Mouse (Mus musculus) myocyte (in vitro differentiated cells): ENCODE results near the gene Cpox. TPM values are rescaled to one million over a fixed set of nuclear protein-coding genes. Genes with fewer than 3 reads are reported as not detected.

Experiments used
- H3K27me3 ChIP-seq: one replicate; pipeline ENCODE4 v1.6.1; 2011; ENCODE audit not compliant: control insufficient read depth, insufficient read depth, insufficient read length
- H3K36me3 ChIP-seq: one replicate; pipeline ENCODE4 v1.6.1; 2011; ENCODE audit not compliant: control insufficient read depth, insufficient read depth
- H3K4me2 ChIP-seq: one replicate; pipeline ENCODE4 v1.6.1; 2011; ENCODE audit warnings: low read depth, control low read depth
- H3K4me3 ChIP-seq: one replicate; pipeline ENCODE4 v1.5.1; 2011; ENCODE audit warnings: mild to moderate bottlenecking, control low read depth, moderate library complexity
- H3K79me2 ChIP-seq: one replicate; pipeline ENCODE4 v1.6.1; 2011; ENCODE audit not compliant: control insufficient read depth, insufficient read depth
- H3ac ChIP-seq: one replicate; pipeline ENCODE4 v1.6.1; 2011; ENCODE audit not compliant: control insufficient read depth, insufficient read length
- CEBPB ChIP-seq: IDR thresholded peaks from 2 replicates; pipeline ENCODE4 v1.6.1; 2011; ENCODE audit warnings: mild to moderate bottlenecking, moderate library complexity; ENCODE audit not compliant: poor library complexity, insufficient read depth, severe bottlenecking
- E2F4 ChIP-seq: IDR thresholded peaks from one replicate; pipeline ENCODE4 v1.6.1; 2011; ENCODE audit warnings: mild to moderate bottlenecking, control low read depth, moderate library complexity; ENCODE audit not compliant: insufficient read depth
- MAX ChIP-seq: IDR thresholded peaks from one replicate; pipeline ENCODE4 v1.6.1; 2011; ENCODE audit warnings: low read depth, mild to moderate bottlenecking, control low read depth
- MYOD1 ChIP-seq, 3 experiments: IDR thresholded peaks; one replicate each; pipeline ENCODE4 v1.6.1; 2011; ENCODE audit warnings: control low read depth in 2 of 3, low read depth in 2 of 3, mild to moderate bottlenecking in 2 of 3, moderate library complexity in 1 of 3; ENCODE audit not compliant: insufficient read length in 2 of 3, control insufficient read depth in 1 of 3
- MYOG ChIP-seq, 3 experiments: IDR thresholded peaks; one replicate each; pipeline ENCODE4 v1.6.1; 2011; ENCODE audit warnings: control low read depth in 2 of 3, low read depth in 2 of 3, mild to moderate bottlenecking in 2 of 3; ENCODE audit not compliant: insufficient read length in 2 of 3, control insufficient read depth in 1 of 3, insufficient read depth in 1 of 3
- POLR2A ChIP-seq: IDR thresholded peaks from one replicate; pipeline ENCODE4 v1.6.1; 2011; ENCODE audit warnings: low read depth, mild to moderate bottlenecking, control low read depth, moderate library complexity; ENCODE audit not compliant: insufficient read length
- POLR2AphosphoS2 ChIP-seq: IDR thresholded peaks from one replicate; pipeline ENCODE4 v1.6.1; 2011; ENCODE audit warnings: low read depth, control low read depth; ENCODE audit not compliant: insufficient read length
- REST ChIP-seq: IDR thresholded peaks from one replicate; pipeline ENCODE4 v1.6.1; 2011; ENCODE audit warnings: mild to moderate bottlenecking, control low read depth, moderate library complexity; ENCODE audit not compliant: insufficient read depth, insufficient read length
- SRF ChIP-seq: IDR thresholded peaks from one replicate; pipeline ENCODE4 v1.6.1; 2011; ENCODE audit warnings: low read depth; ENCODE audit not compliant: control insufficient read depth, insufficient read length
- TCF12 ChIP-seq: IDR thresholded peaks from one replicate; pipeline ENCODE4 v1.6.1; 2011; ENCODE audit warnings: mild to moderate bottlenecking, control low read depth; ENCODE audit not compliant: poor library complexity, insufficient read depth, severe bottlenecking
- TCF3 ChIP-seq: IDR thresholded peaks from one replicate; pipeline ENCODE4 v1.6.1; 2011; ENCODE audit warnings: low read depth, control low read depth; ENCODE audit not compliant: insufficient read length
- USF1 ChIP-seq: IDR thresholded peaks from one replicate; pipeline ENCODE4 v1.6.1; 2011; ENCODE audit warnings: low read depth, mild to moderate bottlenecking, control low read depth, moderate library complexity
- polyA plus RNA-seq: library from polyadenylated mRNA; unstranded; fragments of >200 nt; fragmentation: generic; extraction: Trizol; gene quantifications from one replicate; pipeline ENCODE4 v1.2.1, GENCODE M21; 2012; ENCODE audit warnings: missing spikeins

The Cpox gene
- polyA plus RNA-seq, 1 experiment, result 20.0 TPM

DNA sequence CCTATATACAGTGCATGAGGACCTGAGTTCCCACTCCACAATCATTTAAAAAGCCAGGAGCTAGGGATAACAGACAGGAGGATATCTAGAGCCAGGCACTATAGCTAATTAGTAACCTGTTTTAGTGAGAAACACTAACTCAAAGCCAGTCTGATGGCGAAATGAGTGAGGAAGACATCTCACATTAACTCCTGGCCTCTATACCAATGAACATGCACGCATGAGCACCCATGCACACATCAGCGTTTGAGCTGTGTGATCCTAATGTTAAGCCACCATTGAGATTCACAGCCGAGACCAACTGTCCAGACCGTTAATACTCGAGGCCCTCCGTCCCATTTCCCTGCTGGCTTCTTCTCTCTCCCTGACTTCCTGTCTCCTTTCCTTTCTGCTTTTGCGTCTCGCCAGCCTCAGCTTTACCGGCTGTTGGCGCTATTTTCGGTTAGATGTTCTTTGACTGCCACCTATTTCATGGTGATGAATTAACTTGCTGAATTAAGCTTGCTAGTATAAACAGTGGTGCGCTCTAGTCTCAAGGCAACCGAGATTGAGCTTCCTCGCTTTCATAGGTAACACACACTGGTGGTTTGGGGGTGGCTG lies 3.8 kb downstream of the Cpox start:
- Histone ChIP-seq H3K4me2 (no peak overlapping the region), H3K79me2 (peaks cover 15% of the 10 kb centered on the region), H3K27me3 (no peaks in the 10 kb centered on the region), H3ac (no peak overlapping the region), H3K36me3 (peaks cover 37% of the 10 kb centered on the region), H3K4me3 (no peak overlapping the region)
- no peak for TF ChIP-seq MYOD1 (IDR thresholded peaks at IDR 0.05; ENCODE audit: control insufficient read depth in 1 of 3, insufficient read length in 2 of 3, low read depth in 2 of 3)
- TF ChIP-seq MAX, result no peak
- TF ChIP-seq E2F4, result no peak
- no peak for TF ChIP-seq POLR2A
- TF ChIP-seq MYOG (IDR thresholded peaks at IDR 0.05; ENCODE audit: control insufficient read depth in 1 of 3, insufficient read depth in 1 of 3, insufficient read length in 2 of 3, low read depth in 2 of 3), result no peak
- TF ChIP-seq SRF, result no peak
- TF ChIP-seq USF1, result no peak
- no peak for TF ChIP-seq CEBPB
- TF ChIP-seq TCF3, result no peak
- no peak for TF ChIP-seq POLR2AphosphoS2
- no peak for TF ChIP-seq TCF12
- no peak for TF ChIP-seq REST

DNA sequence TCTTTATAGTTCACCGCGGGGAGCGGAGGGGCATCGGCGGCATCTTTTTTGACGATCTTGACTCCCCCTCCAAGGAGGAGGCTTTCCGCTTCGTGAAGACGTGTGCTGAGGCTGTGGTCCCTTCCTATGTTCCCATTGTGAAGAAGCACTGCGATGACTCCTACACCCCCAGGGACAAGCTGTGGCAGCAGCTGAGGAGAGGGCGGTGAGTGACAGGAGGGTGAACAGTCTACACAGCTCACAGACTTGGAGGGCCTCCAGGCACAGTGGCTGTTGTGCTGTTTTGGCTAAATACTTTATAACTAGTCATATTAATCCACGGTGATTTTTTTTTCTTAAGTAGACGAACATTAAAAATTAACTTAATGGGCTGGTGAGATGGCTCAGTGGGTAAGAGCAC lies 5.2 kb downstream of the Cpox start:
- Histone ChIP-seq H3K27me3 (no peaks in the 10 kb centered on the region), H3K4me3 (no peak overlapping the region), H3K36me3 (peaks cover 37% of the 10 kb centered on the region), H3ac (no peak overlapping the region), H3K79me2 (peaks cover 15% of the 10 kb centered on the region), H3K4me2 (no peak overlapping the region)
- TF ChIP-seq MYOG (IDR thresholded peaks at IDR 0.05; ENCODE audit: control insufficient read depth in 1 of 3, insufficient read depth in 1 of 3, insufficient read length in 2 of 3, low read depth in 2 of 3), result no peak
- no peak for TF ChIP-seq CEBPB
- TF ChIP-seq MYOD1 (IDR thresholded peaks at IDR 0.05; ENCODE audit: control insufficient read depth in 1 of 3, insufficient read length in 2 of 3, low read depth in 2 of 3), result no peak

DNA sequence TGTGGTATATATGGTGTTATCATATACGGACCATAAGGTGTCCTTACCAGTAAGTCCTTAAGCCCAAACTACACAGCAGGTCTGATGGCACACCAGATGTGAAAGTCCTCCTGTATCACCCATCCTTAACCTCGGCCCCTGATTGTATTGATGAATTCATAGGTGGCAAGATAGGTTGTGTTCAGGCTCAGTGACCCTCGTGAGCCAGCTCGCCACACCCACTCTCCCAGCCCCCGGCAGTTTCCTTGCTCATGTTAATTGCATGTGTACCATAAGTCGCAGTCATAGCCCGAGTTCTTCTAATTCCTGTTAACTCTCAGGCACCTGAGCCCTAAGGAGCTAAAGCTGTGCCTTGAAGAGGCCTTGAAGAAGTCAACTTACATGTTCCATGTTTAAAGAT lies 6.1 kb downstream of the Cpox start:
- peaks cover 8% of the 10 kb centered on the region for H3K79me2 ChIP-seq
- H3K4me3 ChIP-seq, result no peak overlapping the region
- TF ChIP-seq REST, result no peak
- no peak for TF ChIP-seq USF1
- no peak for TF ChIP-seq POLR2AphosphoS2
- no peak for TF ChIP-seq MAX
- no peak for TF ChIP-seq SRF
- no peak for TF ChIP-seq CEBPB
- no peak for TF ChIP-seq E2F4
- TF ChIP-seq MYOD1 (IDR thresholded peaks at IDR 0.05; ENCODE audit: control insufficient read depth in 1 of 3, insufficient read length in 2 of 3, low read depth in 2 of 3), result no peak
- no peak for TF ChIP-seq TCF12
- no peak for TF ChIP-seq MYOG (IDR thresholded peaks at IDR 0.05; ENCODE audit: control insufficient read depth in 1 of 3, insufficient read depth in 1 of 3, insufficient read length in 2 of 3, low read depth in 2 of 3)
- no peak for TF ChIP-seq TCF3
- TF ChIP-seq POLR2A, result no peak
- peaks cover 37% of the 10 kb centered on the region for H3K36me3 ChIP-seq
- H3ac ChIP-seq, result no peak overlapping the region
- H3K27me3 ChIP-seq, result no peaks in the 10 kb centered on the region
- no peak overlapping the region for H3K4me2 ChIP-seq

DNA sequence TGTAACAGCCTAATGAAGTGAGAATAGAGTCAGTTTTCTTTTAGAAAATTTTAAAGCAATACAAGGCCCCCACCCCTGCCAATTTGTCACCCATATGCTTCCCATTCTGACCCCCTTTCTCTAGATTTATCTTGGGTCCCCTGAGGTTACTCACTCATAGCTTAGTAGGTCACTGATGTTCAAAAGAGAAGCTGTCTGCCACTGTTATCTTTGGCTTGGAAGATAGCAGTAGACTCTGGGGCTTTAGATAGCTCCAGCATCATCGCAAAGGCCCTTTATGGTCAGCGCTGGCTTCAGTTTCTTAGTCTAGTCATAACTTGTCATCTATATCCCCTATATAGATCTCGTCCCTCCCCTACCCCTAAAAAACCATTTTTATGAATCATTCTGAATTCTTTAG lies 6.5 kb downstream of the Cpox start:
- Histone ChIP-seq H3ac (no peak overlapping the region), H3K36me3 (peaks cover 41% of the 10 kb centered on the region), H3K79me2 (peaks cover 3% of the 10 kb centered on the region), H3K4me2 (no peak overlapping the region), H3K4me3 (no peak overlapping the region), H3K27me3 (no peaks in the 10 kb centered on the region)
- no peak for TF ChIP-seq MAX
- TF ChIP-seq E2F4, result no peak
- TF ChIP-seq SRF, result no peak
- no peak for TF ChIP-seq POLR2A
- no peak for TF ChIP-seq POLR2AphosphoS2
- TF ChIP-seq MYOG (IDR thresholded peaks at IDR 0.05; ENCODE audit: control insufficient read depth in 1 of 3, insufficient read depth in 1 of 3, insufficient read length in 2 of 3, low read depth in 2 of 3), result no peak
- no peak for TF ChIP-seq TCF12

DNA sequence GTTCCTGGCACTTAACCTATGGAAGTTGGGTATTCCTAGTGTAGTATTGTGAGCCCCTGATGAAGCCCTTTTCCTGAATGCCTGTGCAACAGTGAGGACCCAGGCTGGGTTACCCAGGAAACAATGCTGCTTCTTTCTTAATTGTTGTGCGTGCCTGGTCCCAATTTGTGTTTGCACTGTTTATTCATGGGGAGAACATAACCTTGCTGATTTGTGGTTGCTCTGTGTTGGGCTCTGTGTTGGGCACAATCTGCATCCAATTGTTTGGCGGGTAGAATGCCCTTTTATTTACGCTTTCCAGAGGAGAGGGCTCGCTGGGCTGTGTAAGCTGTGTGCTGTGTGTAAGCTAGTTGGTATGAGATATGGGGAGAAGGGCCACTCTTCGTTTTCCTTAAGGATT lies 7.4 kb downstream of the Cpox start:
- Histone ChIP-seq H3ac (no peak overlapping the region), H3K4me3 (no peak overlapping the region), H3K27me3 (no peaks in the 10 kb centered on the region), H3K36me3 (peaks cover 41% of the 10 kb centered on the region), H3K4me2 (no peak overlapping the region), H3K79me2 (no peaks in the 10 kb centered on the region)
- no peak for TF ChIP-seq CEBPB
- TF ChIP-seq MYOD1 (IDR thresholded peaks at IDR 0.05; ENCODE audit: control insufficient read depth in 1 of 3, insufficient read length in 2 of 3, low read depth in 2 of 3), result no peak
- TF ChIP-seq TCF3, result no peak
- TF ChIP-seq MYOG (IDR thresholded peaks at IDR 0.05; ENCODE audit: control insufficient read depth in 1 of 3, insufficient read depth in 1 of 3, insufficient read length in 2 of 3, low read depth in 2 of 3), result no peak
- no peak for TF ChIP-seq MAX
- TF ChIP-seq SRF, result no peak
- no peak for TF ChIP-seq REST
- TF ChIP-seq TCF12, result no peak
- no peak for TF ChIP-seq E2F4
- no peak for TF ChIP-seq USF1
- TF ChIP-seq POLR2AphosphoS2, result no peak
